Mouse (Mus musculus) ES-E14 (cell line): ENCODE measurements around the gene Tnr.

ENCODE experiments used
- HCFC1 ChIP-seq: IDR thresholded peaks from 2 replicates; pipeline ENCODE4 v1.6.1; 2012; ENCODE audit warnings: low read length, inconsistent platforms, borderline replicate concordance; ENCODE audit not compliant: insufficient read depth
- ZC3H11A ChIP-seq: IDR thresholded peaks from 2 replicates; pipeline ENCODE4 v1.6.1; 2012; ENCODE audit warnings: low read depth, mild to moderate bottlenecking, inconsistent platforms, low read length, borderline replicate concordance

- TF ChIP-seq ZC3H11A (no peak), HCFC1 (no peak)
These were observed 278.2 kb downstream of the Tnr start for GRCm38 (mm10) chr1:159801753-159802152.
